Mouse (Mus musculus) mesoderm, embryonic 11.5 days (tissue): ENCODE results near the gene Usp46.
A peak's percentile ranks its signal among the peaks of the same experiment; 100 is the strongest.
"Not testable (repeated sequence)": the region's sequence is repeated elsewhere in the genome, so short reads cannot be mapped to it uniquely, and the experiment has no call there.

Experiments
- DNase-seq: peaks from one replicate; pipeline ENCODE4 v3.0.0-alpha.2; 2012; ENCODE audit warnings: low read depth, low spot score

Gene Usp46

GRCm38 (mm10) chr5:74028221-74028620 is 40.0 kb downstream of the Usp46 start:
- no peak for DNase-seq

- no peak for DNase-seq
These were observed 47.7 kb downstream of the Usp46 start for GRCm38 (mm10) chr5:74020506-74020905.

GRCm38 (mm10) chr5:74018870-74019565 is 49.2 kb downstream of the Usp46 start:
- no peak for DNase-seq

GRCm38 (mm10) chr5:74017488-74017887 is 50.7 kb downstream of the Usp46 start:
- DNase-seq, result no peak

GRCm38 (mm10) chr5:74011629-74012028 is 56.6 kb downstream of the Usp46 start:
- DNase-seq, result no peak

GRCm38 (mm10) chr5:74007492-74008070 is 60.6 kb downstream of the Usp46 start:
- DNase-seq, result no peak

- DNase-seq, result no peak
These were observed 62.3 kb downstream of the Usp46 start for GRCm38 (mm10) chr5:74005936-74006335.

- DNase-seq, result no peak
These were observed 66.5 kb downstream of the Usp46 start for GRCm38 (mm10) chr5:74001743-74002142.

GRCm38 (mm10) chr5:73998966-73999365 is 69.3 kb downstream of the Usp46 start:
- DNase-seq, result no peak

- DNase-seq, result no peak
These were observed 73.4 kb downstream of the Usp46 start for GRCm38 (mm10) chr5:73994850-73995249.

- no peak for DNase-seq
These were observed 74.7 kb downstream of the Usp46 start for GRCm38 (mm10) chr5:73993538-73993937.

- no peak for DNase-seq
These were observed 75.9 kb downstream of the Usp46 start for GRCm38 (mm10) chr5:73992321-73992720.

- no peak for DNase-seq
These were observed 78.7 kb downstream of the Usp46 start for GRCm38 (mm10) chr5:73989532-73989931.

- DNase-seq, result no peak
These were observed 80.3 kb downstream of the Usp46 start for GRCm38 (mm10) chr5:73987777-73988560.

- peak; percentile 9 for DNase-seq
These were observed 90.8 kb downstream of the Usp46 start for GRCm38 (mm10) chr5:73977426-73977825.

- DNase-seq, result no peak
These were observed 96.5 kb downstream of the Usp46 start for GRCm38 (mm10) chr5:73971701-73972100.

- DNase-seq, result no peak
These were observed 98.1 kb downstream of the Usp46 start for GRCm38 (mm10) chr5:73970024-73970628.

- DNase-seq, result no peak
These were observed 98.9 kb downstream of the Usp46 start for GRCm38 (mm10) chr5:73969338-73969737.

- DNase-seq, result no peak
These were observed 108.5 kb downstream of the Usp46 start for GRCm38 (mm10) chr5:73959779-73960178.

- DNase-seq, result not testable (repeated sequence)
These were observed 109.6 kb downstream of the Usp46 start for GRCm38 (mm10) chr5:73958614-73959013.

GRCm38 (mm10) chr5:73958096-73958495 is 110.1 kb downstream of the Usp46 start:
- no peak for DNase-seq

GRCm38 (mm10) chr5:73955691-73956090 is 112.5 kb downstream of the Usp46 start:
- DNase-seq, result no peak
